Mouse (Mus musculus) small intestine, adult 2 months (tissue): Measurements from ENCODE around the gene Dsp. TPM values are rescaled to one million over a fixed set of nuclear protein-coding genes. Genes with fewer than 3 reads are reported as not detected.
A peak's percentile ranks its signal among the peaks of the same experiment; 100 is the strongest.

Experiments used
- H3K27ac ChIP-seq: fragments of 200-500 bp; 2 replicates; pipeline ENCODE4 v1.5.1; 2012; ENCODE audit warnings: low read depth, low read length, control low read depth, inconsistent platforms; ENCODE audit not compliant: insufficient read depth
- H3K27me3 ChIP-seq: fragments of 200-500 bp; 2 replicates; pipeline ENCODE4 v1.6.1; 2012; ENCODE audit warnings: mild to moderate bottlenecking, moderate library complexity, low read length, inconsistent platforms; ENCODE audit not compliant: control insufficient read depth, insufficient read depth
- H3K36me3 ChIP-seq: fragments of 200-500 bp; 2 replicates; pipeline ENCODE4 v1.6.1; 2012; ENCODE audit warnings: mild to moderate bottlenecking, low read length, control low read depth, inconsistent platforms; ENCODE audit not compliant: control insufficient read depth, insufficient read depth
- H3K4me1 ChIP-seq: fragments of 200-500 bp; 2 replicates; pipeline ENCODE4 v1.6.1; 2012; ENCODE audit warnings: low read length, inconsistent platforms, mixed read lengths; ENCODE audit not compliant: control insufficient read depth, insufficient read depth, insufficient read length
- H3K4me3 ChIP-seq: fragments of 200-500 bp; 2 replicates; pipeline ENCODE4 v1.5.1; 2012; ENCODE audit warnings: low read depth, mild to moderate bottlenecking, control low read depth, inconsistent platforms, low read length, moderate library complexity
- CTCF ChIP-seq: fragments of 200-500 bp; IDR thresholded peaks from 2 replicates; pipeline ENCODE4 v1.5.1; 2012; ENCODE audit warnings: low read depth, mild to moderate bottlenecking, control low read depth, inconsistent platforms, low read length, moderate library complexity, mixed read lengths; ENCODE audit not compliant: insufficient replicate concordance, insufficient read length; ENCODE audit errors: extremely low read depth
- POLR2A ChIP-seq: fragments of 200-500 bp; IDR thresholded peaks from 2 replicates; pipeline ENCODE4 v1.6.1; 2012; ENCODE audit warnings: low read depth, mild to moderate bottlenecking, control low read depth, inconsistent platforms, low read length, moderate library complexity
- WGBS: fragments of 180-500 bp; shearing (Covaris S2); methylation state at CpG from one replicate; pipeline ENCODE4 v1.1.7; 2018; 5-methylcytosine and 5-hydroxymethylcytosine counted together
- polyA plus RNA-seq: library from polyadenylated mRNA; depleted of rRNA; stranded (reverse); fragments of >200 nt; gene quantifications from 2 replicates; pipeline ENCODE4 v1.2.3, GENCODE M21; 2012; rRNA removed

Gene Dsp
- polyA plus RNA-seq = 11.1 and 43.0 TPM in 2 replicates

GRCm38 (mm10) chr13:38151069-38151588 lies at the start of gene Dsp:
Dsp (plus strand) TSS chr13:38151294.
- 0 out of 2 replicates have a peak, but pooled peaks cover 6% of the 10 kb centered on the region for H3K27me3 ChIP-seq
- H3K36me3 ChIP-seq = no peaks in the 10 kb centered on the region
- under 1% methylated on average over 58 of the region's 58 CpGs for WGBS
- H3K27ac ChIP-seq = peak within 1 kb of the TSS; percentile 98
- H3K4me3 ChIP-seq = peak within 1 kb of the TSS; percentile 98
- H3K4me1 ChIP-seq = peaks cover 4% of the 10 kb centered on the region; the same call in 1 of the 2 replicates
- peak; percentile 85 for TF ChIP-seq POLR2A
- TF ChIP-seq CTCF = no peak

GRCm38 (mm10) chr13:38103406-38103805 lies 47.7 kb upstream of the Dsp start:
- Histone ChIP-seq H3K27ac (no peak overlapping the region), H3K4me1 (no peaks in the 10 kb centered on the region), H3K4me3 (no peak overlapping the region), H3K36me3 (no peaks in the 10 kb centered on the region), H3K27me3 (no peaks in the 10 kb centered on the region)
- WGBS = 76% methylated on average over 4 of the region's 4 CpGs
- no peak for TF ChIP-seq POLR2A
- TF ChIP-seq CTCF = no peak

- Histone ChIP-seq H3K36me3 (no peaks in the 10 kb centered on the region), H3K4me1 (no peaks in the 10 kb centered on the region), H3K27ac (no peak overlapping the region), H3K27me3 (no peaks in the 10 kb centered on the region), H3K4me3 (no peak overlapping the region)
- TF ChIP-seq CTCF (no peak), POLR2A (no peak)
- 88% methylated on average over 10 of the region's 10 CpGs for WGBS
Measured at GRCm38 (mm10) chr13:38104501-38104900, 46.6 kb upstream of the Dsp start.

- WGBS = 89% methylated on average over 9 of the region's 9 CpGs
- no peaks in the 10 kb centered on the region for H3K4me1 ChIP-seq
- H3K4me3 ChIP-seq = no peak overlapping the region
- no peak overlapping the region for H3K27ac ChIP-seq
- TF ChIP-seq POLR2A (no peak), CTCF (no peak)
- no peaks in the 10 kb centered on the region for H3K27me3 ChIP-seq
- no peaks in the 10 kb centered on the region for H3K36me3 ChIP-seq
Measured at GRCm38 (mm10) chr13:38109081-38109480, 42.0 kb upstream of the Dsp start.

- H3K27me3 ChIP-seq = no peaks in the 10 kb centered on the region
- no peak overlapping the region for H3K4me3 ChIP-seq
- WGBS = 32% methylated on average over 9 of the region's 9 CpGs
- H3K4me1 ChIP-seq = peaks cover 21% of the 10 kb centered on the region; the same call in 1 of the 2 replicates
- TF ChIP-seq POLR2A = no peak
- no peaks in the 10 kb centered on the region for H3K36me3 ChIP-seq
- no peak overlapping the region for H3K27ac ChIP-seq
Measured at GRCm38 (mm10) chr13:38122321-38122720, 28.8 kb upstream of the Dsp start.

DNA sequence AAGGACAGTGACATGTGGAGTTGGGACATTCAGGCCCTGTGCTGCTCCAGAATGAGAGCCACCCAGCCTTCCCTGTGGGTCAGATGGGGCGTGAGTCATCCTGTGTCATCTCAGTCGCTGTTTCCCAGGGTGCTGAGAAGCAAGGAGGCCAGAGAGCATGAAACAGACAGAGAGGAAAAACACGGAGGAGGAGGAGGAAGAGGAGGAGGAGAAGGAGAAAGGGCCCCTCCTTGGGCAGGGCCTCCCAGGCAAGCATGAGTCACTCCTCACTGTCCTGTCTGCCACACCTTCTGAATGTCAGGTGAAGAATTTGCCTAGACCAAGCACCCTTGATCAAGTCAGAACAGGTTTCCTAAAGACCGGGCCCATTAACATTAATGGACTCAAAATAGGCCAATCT lies 27.4 kb upstream of the Dsp start:
- Histone ChIP-seq H3K4me3 (no peak overlapping the region), H3K36me3 (no peaks in the 10 kb centered on the region), H3K27me3 (no peaks in the 10 kb centered on the region), H3K4me1 (peaks cover 21% of the 10 kb centered on the region; the same call in 1 of the 2 replicates), H3K27ac (no peak overlapping the region)
- TF ChIP-seq POLR2A (no peak), CTCF (no peak)
- WGBS = 39% methylated on average over 4 of the region's 4 CpGs

DNA sequence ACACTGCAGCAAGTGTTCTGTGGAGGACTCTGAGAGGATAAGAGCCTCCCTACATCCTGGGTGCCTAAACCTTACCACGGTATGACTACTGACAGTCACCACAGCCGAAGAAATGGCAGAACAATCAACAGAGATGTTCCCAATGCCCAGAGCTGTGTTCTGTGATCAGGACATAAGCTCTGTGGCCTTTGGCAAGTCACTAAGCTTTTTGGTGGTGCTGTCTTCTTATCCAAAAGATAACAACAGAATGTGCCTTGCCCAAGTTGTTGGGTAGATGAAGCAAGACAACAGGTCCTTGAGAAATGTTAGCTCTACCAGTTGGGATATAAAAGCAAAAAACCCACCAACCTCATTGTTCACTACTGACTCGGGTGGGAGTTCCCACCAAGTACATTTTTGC lies 23.4 kb upstream of the Dsp start:
- no peaks in the 10 kb centered on the region for H3K36me3 ChIP-seq
- H3K27ac ChIP-seq = no peak overlapping the region
- H3K4me1 ChIP-seq = peaks cover 8% of the 10 kb centered on the region; the same call in 1 of the 2 replicates
- H3K27me3 ChIP-seq = no peaks in the 10 kb centered on the region
- H3K4me3 ChIP-seq = no peak overlapping the region
- TF ChIP-seq POLR2A = no peak
- 90% methylated on average over 3 of the region's 3 CpGs for WGBS
